In genomic region chr7:75271921-75272381, GRCm38 (mm10) we compare ENCODE assay signal across 15 mouse cellular contexts. TPM values are rescaled to one million over a fixed set of nuclear protein-coding genes. Genes with fewer than 3 reads are reported as not detected.
DNase-seq lines count a peak whose midpoint lies in the region; ATAC-seq and TF ChIP-seq lines count a peak whose summit lies in the region.
"Had no signal": no experiment of that assay in that cellular context is flagged by ENCODE, and none has a peak within 500 bp of the region (broad histone marks: within the 10 kb centered on the region; RNA-seq: fewer than 3 reads in every experiment).

No protein-coding gene starts in this region.

- no peaks in the 10 kb centered on the region for H3K27me3 ChIP-seq in heart, embryonic 12.5 days (replicated peaks)
- no peaks in the 10 kb centered on the region for H3K27me3 ChIP-seq in stomach, postnatal 0 days (ENCODE audit: control insufficient read depth, insufficient read depth, low read length)
- H3K27me3 ChIP-seq: liver, embryonic 13.5 days; neural tube, embryonic 13.5 days had no signal

- no peak overlapping the region for H3K27ac ChIP-seq in heart, embryonic 12.5 days (ENCODE audit: poor library complexity, severe bottlenecking)
- H3K27ac ChIP-seq in stomach, postnatal 0 days (replicated peaks), result no peak overlapping the region
- H3K27ac ChIP-seq: heart, adult 2 months; limb, embryonic 10.5 days; liver, embryonic 13.5 days; neural tube, embryonic 13.5 days had no signal

- no peak for ATAC-seq in heart, embryonic 12.5 days (ENCODE audit: insufficient number of reproducible peaks, low FRiP score)
- ATAC-seq in stomach, postnatal 0 days (ENCODE audit: low FRiP score, low TSS enrichment), result no peak

- WGBS in heart, embryonic 12.5 days, result 56% methylated on average over 3 of the region's 3 CpGs
- WGBS in stomach, postnatal 0 days, result 61% methylated on average over 3 of the region's 3 CpGs

- no peak overlapping the region for H3K4me2 ChIP-seq in heart, embryonic 12.5 days
- H3K4me2 ChIP-seq in stomach, postnatal 0 days (replicated peaks; ENCODE audit: low read depth), result no peak overlapping the region
- H3K4me2 ChIP-seq: liver, embryonic 13.5 days; neural tube, embryonic 13.5 days had no signal

- H3K4me1 ChIP-seq in heart, embryonic 12.5 days (replicated peaks), result 0 out of 2 replicates have a peak, but pooled peaks cover 2% of the 10 kb centered on the region
- H3K4me1 ChIP-seq in stomach, postnatal 0 days (replicated peaks; ENCODE audit: control insufficient read depth, insufficient read depth), result no peaks in the 10 kb centered on the region
- H3K4me1 ChIP-seq: limb, embryonic 10.5 days; liver, embryonic 13.5 days had no signal

- no peaks in the 10 kb centered on the region for H3K36me3 ChIP-seq in heart, embryonic 12.5 days
- no peaks in the 10 kb centered on the region for H3K36me3 ChIP-seq in stomach, postnatal 0 days (ENCODE audit: control insufficient read depth, insufficient read depth, low read length)
- H3K36me3 ChIP-seq: limb, embryonic 10.5 days; liver, embryonic 13.5 days; neural tube, embryonic 13.5 days had no signal

- peak; percentile 59 for DNase-seq in heart, adult 11 months
- peak; percentile 27 for DNase-seq in retina, postnatal 1 day
- DNase-seq in retina, embryonic 14.5 days (ENCODE audit: low spot score), result no peak
- peak; percentile 46 to 77 for DNase-seq in frontal cortex, postnatal 36 days (ENCODE audit: low spot score in 2 of 2)
- peak; percentile 46 to 73 for DNase-seq in right cerebral cortex, postnatal 36 days (ENCODE audit: low spot score in 2 of 2)
- DNase-seq in stomach, postnatal 0 days (ENCODE audit: low spot score), result no peak
- DNase-seq: adrenal gland, adult 2 months; heart, adult 2 months; kidney, adult 8-10 months; kidney, postnatal 36 days; liver, embryonic 13.5 days had no signal

- H3K4me3 ChIP-seq in heart, embryonic 12.5 days, result no peak overlapping the region
- no peak overlapping the region for H3K4me3 ChIP-seq in stomach, postnatal 0 days (ENCODE audit: low read depth, low read length)
- H3K4me3 ChIP-seq: heart, adult 2 months; limb, embryonic 10.5 days; liver, embryonic 13.5 days; megakaryocyte, embryonic 14.5 days; neural tube, embryonic 13.5 days had no signal

- TF ChIP-seq CTCF in stomach, postnatal 0 days (IDR thresholded peaks at IDR 0.05; ENCODE audit: low read depth), result no peak

- no peak overlapping the region for H3K9ac ChIP-seq in heart, embryonic 12.5 days
- H3K9ac ChIP-seq in stomach, postnatal 0 days (ENCODE audit: low read length), result no peak overlapping the region
- H3K9ac ChIP-seq: liver, embryonic 13.5 days; neural tube, embryonic 13.5 days had no signal

- no peak for TF ChIP-seq EP300 in stomach, postnatal 0 days (optimal IDR thresholded peaks at IDR 0.05)

- no peaks in the 10 kb centered on the region for H3K9me3 ChIP-seq in heart, embryonic 12.5 days (replicated peaks)
- no peaks in the 10 kb centered on the region for H3K9me3 ChIP-seq in stomach, postnatal 0 days (ENCODE audit: control insufficient read depth, low read length)
- H3K9me3 ChIP-seq: limb, embryonic 10.5 days; liver, embryonic 13.5 days; megakaryocyte, embryonic 14.5 days; neural tube, embryonic 13.5 days had no signal

RNA-seq across cellular contexts. Expression of gene Sv2b, which starts 37.1 kb away (rescaled TPM):
- polyA plus RNA-seq in heart, embryonic 12.5 days (2016; fragmentation: Nextera tagmentation; extraction: Ambion mirVana), result 0.54 and 0.64 TPM in 2 replicates
- 0.67 and 0.80 TPM in 2 replicates for polyA plus RNA-seq in stomach, postnatal 0 days (2015; fragmentation: Nextera tagmentation; extraction: Ambion mirVana)

Comparison
In these comparisons a context has a peak if more than half of its experiments do, and no peak if none do; other contexts are left out.
1. DNase-seq: peak in heart, adult 11 months (single experiment), retina, postnatal 1 day (single experiment), frontal cortex, postnatal 36 days (2 of 2) and right cerebral cortex, postnatal 36 days (2 of 2); none in retina, embryonic 14.5 days (single experiment) and stomach, postnatal 0 days (single experiment).